Mouse (Mus musculus) kidney, adult 2 months (tissue): ENCODE results near the gene Ppme1. TPM values are rescaled to one million over a fixed set of nuclear protein-coding genes. Genes with fewer than 3 reads are reported as not detected.

Experiments
- DNase-seq: peaks from one replicate; pipeline ENCODE4 v3.0.0; 2021
- H3K27ac ChIP-seq: fragments of 200-500 bp; 2 replicates; pipeline ENCODE4 v1.5.1; 2012; ENCODE audit warnings: low read depth, low read length, control low read depth, inconsistent platforms; ENCODE audit not compliant: insufficient read depth
- H3K27me3 ChIP-seq: fragments of 200-500 bp; replicated peaks from 2 replicates; pipeline ENCODE4 v1.6.1; 2012; ENCODE audit warnings: mild to moderate bottlenecking, moderate library complexity, low read length, inconsistent platforms; ENCODE audit not compliant: control insufficient read depth, insufficient read depth
- H3K36me3 ChIP-seq: fragments of 200-500 bp; 2 replicates; pipeline ENCODE4 v1.6.1; 2012; ENCODE audit warnings: mild to moderate bottlenecking, moderate library complexity, low read length, inconsistent platforms; ENCODE audit not compliant: control insufficient read depth, insufficient read depth
- H3K4me1 ChIP-seq: fragments of 200-500 bp; 2 replicates; pipeline ENCODE4 v1.6.1; 2011; ENCODE audit warnings: low read length; ENCODE audit not compliant: control insufficient read depth, insufficient read depth
- H3K4me3 ChIP-seq: fragments of 200-500 bp; 2 replicates; pipeline ENCODE4 v1.5.1; 2011; ENCODE audit warnings: mild to moderate bottlenecking, low read depth, low read length, control low read depth; ENCODE audit not compliant: insufficient read depth
- CTCF ChIP-seq: fragments of 200-500 bp; conservative IDR thresholded peaks from 2 replicates; pipeline ENCODE4 v1.5.1; 2011; ENCODE audit warnings: low read depth, mild to moderate bottlenecking, control low read depth, low read length, moderate library complexity, mixed read lengths; ENCODE audit not compliant: insufficient read depth, insufficient read length
- POLR2A ChIP-seq: fragments of 200-500 bp; IDR thresholded peaks from one replicate; pipeline ENCODE4 v1.6.1; 2011; ENCODE audit warnings: low read depth, low read length, control low read depth
- WGBS: fragments of 180-500 bp; shearing (Covaris S2); methylation state at CpG from one replicate; pipeline ENCODE4 v1.1.7; 2018; 5-methylcytosine and 5-hydroxymethylcytosine counted together
- polyA plus RNA-seq: library from polyadenylated mRNA; depleted of rRNA; stranded (reverse); fragments of >200 nt; gene quantifications from 2 replicates; pipeline ENCODE4 v1.2.3, GENCODE M21; 2012

Ppme1 gene
- polyA plus RNA-seq, 1 experiment = 94.0 TPM

- Histone ChIP-seq H3K27me3 (no peaks in the 10 kb centered on the region), H3K27ac (no peak overlapping the region), H3K4me1 (no peaks in the 10 kb centered on the region), H3K36me3 (no peaks in the 10 kb centered on the region), H3K4me3 (no peak overlapping the region)
- WGBS = 71% methylated on average over 6 of the region's 6 CpGs
- TF ChIP-seq POLR2A (no peak), CTCF (no peak)
- DNase-seq = no peak
These were observed 62.4 kb downstream of the Ppme1 start for GRCm38 (mm10) chr7:100309679-100310078.

- no peak for DNase-seq
- H3K27me3 ChIP-seq = no peaks in the 10 kb centered on the region
- no peaks in the 10 kb centered on the region for H3K36me3 ChIP-seq
- TF ChIP-seq POLR2A (no peak), CTCF (no peak)
- H3K27ac ChIP-seq = no peak overlapping the region
- H3K4me3 ChIP-seq = no peak overlapping the region
- no peaks in the 10 kb centered on the region for H3K4me1 ChIP-seq
- 77% methylated on average over 1 of the region's 1 CpGs for WGBS
These were observed 62.9 kb downstream of the Ppme1 start for GRCm38 (mm10) chr7:100309216-100309615.

GRCm38 (mm10) chr7:100307872-100308653 is 64.0 kb downstream of the Ppme1 start:
- WGBS = 69% methylated on average over 6 of the region's 6 CpGs
- H3K4me1 ChIP-seq = no peaks in the 10 kb centered on the region
- TF ChIP-seq CTCF (no peak), POLR2A (no peak)
- DNase-seq = no peak
- no peaks in the 10 kb centered on the region for H3K36me3 ChIP-seq
- no peak overlapping the region for H3K4me3 ChIP-seq
- H3K27ac ChIP-seq = no peak overlapping the region
- H3K27me3 ChIP-seq = no peaks in the 10 kb centered on the region

- Histone ChIP-seq H3K36me3 (no peaks in the 10 kb centered on the region), H3K27me3 (no peaks in the 10 kb centered on the region), H3K4me3 (no peak overlapping the region), H3K27ac (no peak overlapping the region), H3K4me1 (no peaks in the 10 kb centered on the region)
- TF ChIP-seq CTCF = no peak
- no peak for TF ChIP-seq POLR2A
- WGBS = 90% methylated on average over 9 of the region's 9 CpGs
- DNase-seq = no peak
These were observed 66.2 kb downstream of the Ppme1 start for GRCm38 (mm10) chr7:100305894-100306293.

GRCm38 (mm10) chr7:100302316-100302715 is 69.8 kb downstream of the Ppme1 start:
- Histone ChIP-seq H3K36me3 (no peaks in the 10 kb centered on the region), H3K4me1 (no peaks in the 10 kb centered on the region), H3K27me3 (no peaks in the 10 kb centered on the region), H3K27ac (no peak overlapping the region), H3K4me3 (no peak overlapping the region)
- TF ChIP-seq CTCF (no peak), POLR2A (no peak)
- 69% methylated on average over 4 of the region's 4 CpGs for WGBS
- no peak for DNase-seq

GRCm38 (mm10) chr7:100301390-100301789 is 70.7 kb downstream of the Ppme1 start:
- H3K27me3 ChIP-seq = no peaks in the 10 kb centered on the region
- DNase-seq = no peak
- H3K36me3 ChIP-seq = no peaks in the 10 kb centered on the region
- WGBS = 68% methylated on average over 3 of the region's 3 CpGs
- no peak overlapping the region for H3K4me3 ChIP-seq
- H3K4me1 ChIP-seq = no peaks in the 10 kb centered on the region
- TF ChIP-seq POLR2A (no peak), CTCF (no peak)
- H3K27ac ChIP-seq = no peak overlapping the region

- TF ChIP-seq POLR2A = no peak
- no peak for TF ChIP-seq CTCF
- no peak for DNase-seq
- H3K4me1 ChIP-seq = no peaks in the 10 kb centered on the region
- H3K27ac ChIP-seq = no peak overlapping the region
- no peaks in the 10 kb centered on the region for H3K36me3 ChIP-seq
- WGBS = 42% methylated on average over 14 of the region's 14 CpGs
- H3K27me3 ChIP-seq = no peaks in the 10 kb centered on the region
- H3K4me3 ChIP-seq = no peak overlapping the region
These were observed 73.1 kb downstream of the Ppme1 start for GRCm38 (mm10) chr7:100298861-100299510.
